8 mouse cellular contexts compared by ENCODE assay signal in the genomic region with DNA sequence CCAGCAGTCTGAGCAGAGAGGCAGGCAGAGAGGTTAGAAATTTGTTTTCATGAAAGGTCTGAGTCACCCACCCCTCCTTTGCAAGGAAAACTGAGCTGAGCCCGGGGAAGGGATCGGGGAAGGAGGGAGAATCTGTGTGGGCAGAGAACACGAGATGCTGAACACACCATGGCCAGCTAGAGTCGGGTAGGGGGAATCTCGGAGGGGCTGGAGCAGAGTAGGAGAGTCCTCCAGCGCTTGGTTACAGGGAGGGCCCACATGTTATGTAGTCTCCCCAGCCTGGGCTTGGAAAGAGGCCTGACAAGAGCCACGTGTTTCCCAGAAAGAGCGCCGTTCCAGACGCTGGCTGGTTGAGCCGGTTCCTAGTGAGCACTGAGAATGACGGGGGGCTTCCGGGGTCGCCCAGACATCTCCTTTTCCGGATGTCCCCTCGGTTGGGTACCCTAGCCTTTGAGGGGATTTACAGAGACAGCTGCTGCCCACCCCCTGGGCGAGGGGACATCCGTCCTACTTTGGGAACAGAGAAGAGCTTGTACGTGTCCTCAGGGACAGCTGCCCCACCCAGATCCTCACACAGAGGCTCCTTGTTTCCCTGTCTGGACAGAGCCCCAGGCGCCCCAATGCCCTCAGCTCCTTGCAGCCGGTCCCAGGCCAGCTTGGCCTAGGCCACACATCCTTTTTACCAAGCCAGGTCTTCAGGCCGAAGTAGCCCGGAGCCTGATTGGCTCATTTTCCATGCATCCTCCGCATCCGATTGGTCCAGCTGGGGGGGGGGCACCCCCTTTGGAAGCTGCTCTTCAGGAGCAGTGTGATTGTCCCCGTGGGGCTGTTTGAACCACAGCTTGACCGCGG. TPM values are rescaled to one million over a fixed set of nuclear protein-coding genes. Genes with fewer than 3 reads are reported as not detected.
A peak's percentile ranks its signal among the peaks of the same experiment; 100 is the strongest.
DNase-seq lines count a peak whose midpoint lies in the region; ATAC-seq and TF ChIP-seq lines count a peak whose summit lies in the region.

No protein-coding gene starts in this region.

- in situ Hi-C loops in ES-E14 (cut with MboI; ENCODE audit: low sequenced_read_pairs in 2 of 2, unreplicated experiment in 2 of 2), result no loop called here

- H3K27ac ChIP-seq in ES-E14 (ENCODE audit: insufficient read depth, low read depth, low read length, poor library complexity, severe bottlenecking), result peak overlapping the region; percentile 80; the same call in 1 of the 2 replicates
- H3K27ac ChIP-seq in hindbrain, embryonic 10.5 days, result peak overlapping the region; percentile 83

- peaks cover 17 to 25% of the 10 kb centered on the region in 2 experiments for H3K4me1 ChIP-seq in ES-E14 (ENCODE audit: control insufficient read depth in 2 of 2, insufficient read depth in 2 of 2, low read length in 2 of 2, poor library complexity in 1 of 2)
- H3K4me1 ChIP-seq in hindbrain, embryonic 10.5 days (replicated peaks), result peaks cover 55% of the 10 kb centered on the region

- no peak for ATAC-seq in activated CD4-positive, CD25-positive, alpha-beta regulatory T cell, adult 4 months

- H3K9ac ChIP-seq in ES-E14 (ENCODE audit: insufficient read depth, low read depth, low read length, poor library complexity, severe bottlenecking), result peak overlapping the region; percentile 75

- peaks cover 12% of the 10 kb centered on the region; the same call in 1 of the 2 replicates for H3K27me3 ChIP-seq in hindbrain, embryonic 10.5 days (ENCODE audit: insufficient read depth, poor library complexity, severe bottlenecking)

- peaks cover 22% of the 10 kb centered on the region for H3K36me3 ChIP-seq in ES-E14 (ENCODE audit: control insufficient read depth, insufficient read depth, low read length, poor library complexity, severe bottlenecking)
- peaks cover 21% of the 10 kb centered on the region for H3K36me3 ChIP-seq in hindbrain, embryonic 10.5 days

- peak overlapping the region; percentile 54 to 62 for H3K4me3 ChIP-seq in ES-E14 (ENCODE audit: insufficient read depth in 1 of 2, low read depth in 1 of 2, low read length in 2 of 2, poor library complexity in 1 of 2, severe bottlenecking in 1 of 2)
- peak overlapping the region; percentile 28 for H3K4me3 ChIP-seq in hindbrain, embryonic 10.5 days

- 37% methylated on average over 28 of the region's 28 CpGs for WGBS in hindbrain, embryonic 10.5 days

- no peaks in the 10 kb centered on the region for H3K9me3 ChIP-seq in ES-E14 (ENCODE audit: control insufficient read depth, insufficient read depth, low read depth, low read length)
- H3K9me3 ChIP-seq in hindbrain, embryonic 10.5 days, result no peaks in the 10 kb centered on the region

- DNase-seq in ES-E14 (ENCODE audit: low read depth, low spot score), result no peak
- peak; percentile 36 to 49 for DNase-seq in cerebellum, postnatal 10 days
- peak; percentile 56 to 67 for DNase-seq in frontal cortex, postnatal 10 days (ENCODE audit: low spot score in 2 of 2)
- DNase-seq in hindbrain, embryonic 10.5 days (ENCODE audit: low spot score), result peak; percentile 55
- DNase-seq in layer of hippocampus, adult 9-10 months (ENCODE audit: low spot score), result peak; percentile 43
- peak; percentile 55 for DNase-seq in lung, postnatal 14 days
- DNase-seq in right cerebral cortex, postnatal 25 days, result peak; percentile 70

TF ChIP-seq in ES-E14, 5 proteins besides CTCF, POLR2A, EP300 and RAD21:
- TF ChIP-seq HCFC1 (IDR thresholded peaks at IDR 0.05; ENCODE audit: borderline replicate concordance, insufficient read depth, low read length) (no peak), CHD2 (IDR thresholded peaks at IDR 0.05; ENCODE audit: low read depth, low read length) (no peak), MAFK (IDR thresholded peaks at IDR 0.05; ENCODE audit: insufficient read depth, low read depth, low read length) (no peak), ZNF384 (IDR thresholded peaks at IDR 0.05; ENCODE audit: low read depth, low read length) (no peak), ZC3H11A (IDR thresholded peaks at IDR 0.05; ENCODE audit: borderline replicate concordance, low read depth, low read length) (no peak)

RNA-seq across cellular contexts. Expression of a gene that starts 4.2 kb away (rescaled TPM):
- 35.7 and 62.4 TPM in 2 replicates for total RNA-seq in ES-E14 (2012; rRNA removed)
- 24.2 and 25.2 TPM in 2 replicates for polyA plus RNA-seq in hindbrain, embryonic 10.5 days (2016; fragmentation: Nextera tagmentation; extraction: Ambion mirVana)
- 1 to 10 TPM; 3.2 to 5.0 TPM for polyA plus RNA-seq in activated CD4-positive, CD25-positive, alpha-beta regulatory T cell, adult 4 months (2017; shearing (Covaris generic))

RNA-seq across cellular contexts. Expression of a gene that starts 12.7 kb away (rescaled TPM):
- 122 and 124 TPM in 2 replicates for total RNA-seq in ES-E14 (2012; rRNA removed)
- polyA plus RNA-seq in hindbrain, embryonic 10.5 days (2016; fragmentation: Nextera tagmentation; extraction: Ambion mirVana), result 104 and 150 TPM in 2 replicates
- polyA plus RNA-seq in activated CD4-positive, CD25-positive, alpha-beta regulatory T cell, adult 4 months (2017; shearing (Covaris generic)), result 10 to 100 TPM; 51.2 to 52.7 TPM

RNA-seq across cellular contexts. Expression of a gene that starts 30.2 kb away (rescaled TPM):
- 80.8 and 89.5 TPM in 2 replicates for total RNA-seq in ES-E14 (2012; rRNA removed)
- polyA plus RNA-seq in hindbrain, embryonic 10.5 days (2016; fragmentation: Nextera tagmentation; extraction: Ambion mirVana), result 136 and 150 TPM in 2 replicates
- polyA plus RNA-seq in activated CD4-positive, CD25-positive, alpha-beta regulatory T cell, adult 4 months (2017; shearing (Covaris generic)), result 100 to 1,000 TPM; 100 to 103 TPM

RNA-seq across cellular contexts. Expression of a gene that starts 43.4 kb away (rescaled TPM):
- 153 and 310 TPM in 2 replicates for total RNA-seq in ES-E14 (2012; rRNA removed)
- polyA plus RNA-seq in hindbrain, embryonic 10.5 days (2016; fragmentation: Nextera tagmentation; extraction: Ambion mirVana), result 5.1 and 5.8 TPM in 2 replicates
- polyA plus RNA-seq in activated CD4-positive, CD25-positive, alpha-beta regulatory T cell, adult 4 months (2017; shearing (Covaris generic)), result 10 to 100 TPM; 55.3 to 64.7 TPM

RNA-seq across cellular contexts. Expression of a gene that starts 56.8 kb away (rescaled TPM):
- total RNA-seq in ES-E14 (2012; rRNA removed), result 1.5 and 3.1 TPM in 2 replicates
- 5.9 and 6.0 TPM in 2 replicates for polyA plus RNA-seq in hindbrain, embryonic 10.5 days (2016; fragmentation: Nextera tagmentation; extraction: Ambion mirVana)
- polyA plus RNA-seq in activated CD4-positive, CD25-positive, alpha-beta regulatory T cell, adult 4 months (2017; shearing (Covaris generic)), result 1 to 10 TPM; 2.9 to 3.8 TPM
